Mouse (Mus musculus): ENCODE results near the gene Hoxc4.

Hoxc4 gene

GRCm38 (mm10) chr15:103037579-103037978, 18.8 kb downstream of the Hoxc4 start:
- DNase-seq (ENCODE audit: extremely low spot score, low spot score) = no peak

GRCm38 (mm10) chr15:103038701-103039480, 20.2 kb downstream of the Hoxc4 start:
- DNase-seq (ENCODE audit: extremely low spot score, low spot score) = peak; percentile 70

GRCm38 (mm10) chr15:103039609-103040008, 20.9 kb downstream of the Hoxc4 start:
- DNase-seq (ENCODE audit: extremely low spot score, low spot score) = peak; percentile 54

- DNase-seq (ENCODE audit: extremely low spot score, low spot score) = no peak
Observed at GRCm38 (mm10) chr15:103040601-103041000, 21.9 kb downstream of the Hoxc4 start.

- DNase-seq (ENCODE audit: extremely low spot score, low spot score) = no peak
Observed at GRCm38 (mm10) chr15:103041613-103042012, 22.9 kb downstream of the Hoxc4 start.

- no peak for DNase-seq (ENCODE audit: extremely low spot score, low spot score)
Observed at GRCm38 (mm10) chr15:103042209-103042608, 23.5 kb downstream of the Hoxc4 start.

GRCm38 (mm10) chr15:103051670-103052069, 32.9 kb downstream of the Hoxc4 start:
- DNase-seq (ENCODE audit: extremely low spot score, low spot score) = no peak

GRCm38 (mm10) chr15:103053210-103053609, 34.5 kb downstream of the Hoxc4 start:
- DNase-seq (ENCODE audit: extremely low spot score, low spot score) = no peak

- no peak for DNase-seq (ENCODE audit: extremely low spot score, low spot score)
Observed at GRCm38 (mm10) chr15:103056396-103056795, 37.7 kb downstream of the Hoxc4 start.

- DNase-seq (ENCODE audit: extremely low spot score, low spot score) = peak; percentile 67
Observed at GRCm38 (mm10) chr15:103058715-103059114, 40.0 kb downstream of the Hoxc4 start.

- DNase-seq (ENCODE audit: extremely low spot score, low spot score) = peak; percentile 57
Observed at GRCm38 (mm10) chr15:103059393-103059992, 40.8 kb downstream of the Hoxc4 start.

- no peak for DNase-seq (ENCODE audit: extremely low spot score, low spot score)
Observed at GRCm38 (mm10) chr15:103060021-103060340, 41.2 kb downstream of the Hoxc4 start.

GRCm38 (mm10) chr15:103060341-103061130, 41.8 kb downstream of the Hoxc4 start:
- DNase-seq (ENCODE audit: extremely low spot score, low spot score) = peak; percentile 84

- DNase-seq (ENCODE audit: extremely low spot score, low spot score) = peak; percentile 86
Observed at GRCm38 (mm10) chr15:103061131-103061825, 42.5 kb downstream of the Hoxc4 start.

GRCm38 (mm10) chr15:103061988-103062387, 43.3 kb downstream of the Hoxc4 start:
- peak; percentile 51 for DNase-seq (ENCODE audit: extremely low spot score, low spot score)

- peak; percentile 84 for DNase-seq (ENCODE audit: extremely low spot score, low spot score)
Observed at GRCm38 (mm10) chr15:103065642-103066041, 46.9 kb downstream of the Hoxc4 start.

GRCm38 (mm10) chr15:103067701-103068100, 49.0 kb downstream of the Hoxc4 start:
- no peak for DNase-seq (ENCODE audit: extremely low spot score, low spot score)

- peak; percentile 80 for DNase-seq (ENCODE audit: extremely low spot score, low spot score)
Observed at GRCm38 (mm10) chr15:103069173-103069572, 50.4 kb downstream of the Hoxc4 start.

- DNase-seq (ENCODE audit: extremely low spot score, low spot score) = no peak
Observed at GRCm38 (mm10) chr15:103071266-103071665, 52.5 kb downstream of the Hoxc4 start.

GRCm38 (mm10) chr15:103074663-103075415, 56.1 kb downstream of the Hoxc4 start:
- DNase-seq (ENCODE audit: extremely low spot score, low spot score) = no peak

- no peak for DNase-seq (ENCODE audit: extremely low spot score, low spot score)
Observed at GRCm38 (mm10) chr15:103077673-103078072, 58.9 kb downstream of the Hoxc4 start.

Data from neural tube, embryonic 10.5 days (tissue).